Mouse (Mus musculus) stomach, embryonic 14.5 days (tissue): ENCODE measurements around the gene Rap2a. TPM values are rescaled to one million over a fixed set of nuclear protein-coding genes. Genes with fewer than 3 reads are reported as not detected.

Source experiments
- ATAC-seq: fragments of 200-750 bp; cut with Nextera tagmentation; 2 replicates; pipeline ENCODE4 v1.8.0; 2017; ENCODE audit warnings: low read depth, moderate TSS enrichment; ENCODE audit not compliant: insufficient number of reproducible peaks, insufficient read depth, low FRiP score
- H3K27ac ChIP-seq: fragments of 300-500 bp; sonication (generic); 2 replicates; pipeline ENCODE4 v1.5.1; 2014; ENCODE audit warnings: mild to moderate bottlenecking, low read length, moderate library complexity, mixed read lengths
- H3K27me3 ChIP-seq: fragments of 300-500 bp; sonication (generic); 2 replicates; pipeline ENCODE4 v1.6.1; 2014; ENCODE audit warnings: low read length, control low read depth, mixed read lengths; ENCODE audit not compliant: control insufficient read depth, insufficient read depth
- H3K36me3 ChIP-seq: fragments of 300-500 bp; sonication (generic); 2 replicates; pipeline ENCODE4 v1.6.1; 2014; ENCODE audit warnings: mild to moderate bottlenecking, control low read depth, low read length, moderate library complexity, mixed read lengths; ENCODE audit not compliant: control insufficient read depth, insufficient read depth
- H3K4me1 ChIP-seq: fragments of 300-500 bp; sonication (generic); 2 replicates; pipeline ENCODE4 v1.6.1; 2014; ENCODE audit warnings: low read length, control low read depth, mixed read lengths; ENCODE audit not compliant: control insufficient read depth, insufficient read depth
- H3K4me2 ChIP-seq: fragments of 300-500 bp; sonication (generic); replicated peaks from 2 replicates; pipeline ENCODE4 v1.6.1; 2014; ENCODE audit warnings: low read depth, low read length, control low read depth
- H3K4me3 ChIP-seq: fragments of 300-500 bp; sonication (generic); 2 replicates; pipeline ENCODE4 v1.5.1; 2014; ENCODE audit warnings: low read depth, low read length, control low read depth
- H3K9ac ChIP-seq: fragments of 300-500 bp; sonication (generic); replicated peaks from 2 replicates; pipeline ENCODE4 v1.6.1; 2014; ENCODE audit warnings: low read depth, mild to moderate bottlenecking, control low read depth, low read length, moderate library complexity, mixed read lengths
- H3K9me3 ChIP-seq: fragments of 300-500 bp; sonication (generic); 2 replicates; pipeline ENCODE4 v1.6.1; 2016; ENCODE audit warnings: low read depth, low read length, control low read depth; ENCODE audit not compliant: control insufficient read depth
- WGBS: fragments of 180-500 bp; shearing (Covaris S2); extraction: QIAGEN DNeasy Blood & Tissue Kit; methylation state at CpG from one replicate; pipeline ENCODE4 v1.1.7; 2014; 5-methylcytosine and 5-hydroxymethylcytosine counted together
- polyA plus RNA-seq: library from polyadenylated mRNA; unstranded; fragments of >200 nt; fragmentation: Nextera tagmentation; extraction: Ambion mirVana; gene quantifications from 2 replicates; pipeline ENCODE4 v1.2.1, GENCODE M21; 2014

Gene Rap2a
- polyA plus RNA-seq, 1 experiment from 2014 or later, result 11.9 TPM

DNA sequence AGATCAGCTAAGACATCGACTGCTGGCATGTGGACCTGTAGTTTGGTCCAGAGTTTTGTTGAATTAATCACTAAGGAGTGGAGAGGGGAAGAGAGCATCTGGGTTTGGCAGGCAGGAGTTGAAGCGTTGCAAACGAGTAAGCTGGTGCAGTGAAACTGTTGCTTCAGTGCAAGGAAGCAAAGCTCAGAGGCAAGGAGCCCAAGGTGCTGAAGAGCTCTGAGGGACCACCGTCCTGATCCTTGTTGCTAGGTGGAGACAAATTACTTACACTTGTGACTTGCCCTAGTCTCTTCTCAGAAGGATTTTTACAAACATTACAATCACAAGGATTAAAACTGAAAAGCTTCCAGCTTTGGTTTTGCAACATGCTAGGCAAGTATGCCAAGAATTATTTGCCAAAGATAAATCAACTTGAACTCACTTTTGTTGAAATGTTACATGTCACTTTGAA, 36.6 kb downstream of the Rap2a start:
- H3K27me3 ChIP-seq, result no peaks in the 10 kb centered on the region
- WGBS, result 34% methylated on average over 4 of the region's 4 CpGs
- ATAC-seq, result no peak

DNA sequence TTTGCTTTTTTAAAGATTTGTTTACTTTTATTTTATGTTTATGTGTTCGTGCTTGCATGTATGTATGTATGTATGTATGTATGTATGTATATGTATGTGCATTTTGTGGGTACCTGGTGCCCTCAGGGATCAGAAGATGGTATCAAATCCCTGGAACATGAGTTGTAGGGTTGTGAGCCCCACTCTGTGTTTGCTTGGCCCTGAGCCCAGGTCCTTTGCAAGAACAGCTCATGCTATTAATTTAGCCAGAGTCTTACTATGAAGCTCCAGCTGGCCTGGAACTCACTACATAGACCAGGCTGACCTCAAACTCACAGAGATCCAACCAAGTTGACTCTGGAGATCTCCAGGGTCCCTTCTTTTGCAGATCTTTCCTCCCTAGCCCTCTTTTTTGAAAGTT, 37.1 kb downstream of the Rap2a start:
- H3K4me3 ChIP-seq, result no peak overlapping the region
- H3K27me3 ChIP-seq, result no peaks in the 10 kb centered on the region
- no peak for ATAC-seq
- H3K27ac ChIP-seq, result no peak overlapping the region
- H3K4me1 ChIP-seq, result no peaks in the 10 kb centered on the region
- H3K36me3 ChIP-seq, result no peaks in the 10 kb centered on the region
- no peak overlapping the region for H3K9ac ChIP-seq
- no peaks in the 10 kb centered on the region for H3K9me3 ChIP-seq
- WGBS, result 67% methylated on average over 1 of the region's 1 CpGs
- H3K4me2 ChIP-seq, result no peak overlapping the region

More for the DNA sequence above, 36.6 kb downstream of the Rap2a start:
- Histone ChIP-seq H3K36me3 (no peaks in the 10 kb centered on the region), H3K27ac (no peak overlapping the region), H3K9ac (no peak overlapping the region), H3K4me1 (no peaks in the 10 kb centered on the region), H3K4me3 (no peak overlapping the region), H3K9me3 (no peaks in the 10 kb centered on the region), H3K4me2 (no peak overlapping the region)

DNA sequence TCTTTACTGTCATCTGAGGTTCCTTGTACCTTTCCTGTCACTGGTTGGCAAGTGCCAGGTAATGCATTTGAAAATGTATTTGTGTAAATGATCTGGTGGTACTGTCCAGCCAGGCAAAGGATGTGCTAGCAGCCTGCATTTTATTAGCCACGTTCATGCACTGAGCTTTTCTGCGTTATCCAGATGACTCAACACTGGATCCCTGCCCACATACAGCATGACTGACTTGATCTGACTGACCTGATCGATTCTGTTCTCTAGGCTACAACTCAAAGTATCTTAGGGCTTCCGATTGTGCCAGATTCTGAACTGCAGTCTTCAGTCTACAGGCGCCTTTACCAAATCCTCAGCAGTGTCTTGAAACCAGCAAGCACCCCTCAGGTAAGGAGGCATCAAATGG, 40.5 kb downstream of the Rap2a start:
- no peak overlapping the region for H3K27ac ChIP-seq

DNA sequence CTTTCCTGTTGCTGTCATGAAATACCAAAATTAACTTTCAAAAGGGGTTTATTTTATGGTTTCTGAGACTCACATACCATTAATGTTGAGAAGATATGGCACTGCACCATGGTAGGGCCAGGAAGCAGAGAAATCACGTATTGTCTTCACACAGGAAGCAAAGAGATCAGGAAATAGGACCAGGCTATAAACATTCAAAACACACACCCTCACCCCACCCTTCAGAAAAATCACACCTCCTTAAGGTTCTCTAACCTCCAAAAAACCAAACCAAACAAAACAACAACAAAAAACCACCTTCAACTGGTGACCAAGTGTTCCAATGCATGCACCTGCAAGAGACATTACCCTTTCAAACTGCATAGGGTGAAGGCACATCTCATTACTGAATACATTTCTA, 41.7 kb downstream of the Rap2a start:
- H3K4me1 ChIP-seq, result no peaks in the 10 kb centered on the region
- H3K27ac ChIP-seq, result no peak overlapping the region
- no peaks in the 10 kb centered on the region for H3K27me3 ChIP-seq
- no peak overlapping the region for H3K9ac ChIP-seq
- H3K36me3 ChIP-seq, result no peaks in the 10 kb centered on the region
- H3K9me3 ChIP-seq, result no peaks in the 10 kb centered on the region
- 72% methylated on average over 1 of the region's 1 CpGs for WGBS
- ATAC-seq, result no peak
- H3K4me3 ChIP-seq, result no peak overlapping the region
- no peak overlapping the region for H3K4me2 ChIP-seq

More for the DNA sequence above, 40.5 kb downstream of the Rap2a start:
- H3K4me1 ChIP-seq, result no peaks in the 10 kb centered on the region
- no peaks in the 10 kb centered on the region for H3K27me3 ChIP-seq
- H3K9ac ChIP-seq, result no peak overlapping the region
- H3K36me3 ChIP-seq, result no peaks in the 10 kb centered on the region
- ATAC-seq, result no peak
- no peaks in the 10 kb centered on the region for H3K9me3 ChIP-seq
- H3K4me3 ChIP-seq, result no peak overlapping the region
- WGBS, result 87% methylated on average over 5 of the region's 5 CpGs
- no peak overlapping the region for H3K4me2 ChIP-seq

DNA sequence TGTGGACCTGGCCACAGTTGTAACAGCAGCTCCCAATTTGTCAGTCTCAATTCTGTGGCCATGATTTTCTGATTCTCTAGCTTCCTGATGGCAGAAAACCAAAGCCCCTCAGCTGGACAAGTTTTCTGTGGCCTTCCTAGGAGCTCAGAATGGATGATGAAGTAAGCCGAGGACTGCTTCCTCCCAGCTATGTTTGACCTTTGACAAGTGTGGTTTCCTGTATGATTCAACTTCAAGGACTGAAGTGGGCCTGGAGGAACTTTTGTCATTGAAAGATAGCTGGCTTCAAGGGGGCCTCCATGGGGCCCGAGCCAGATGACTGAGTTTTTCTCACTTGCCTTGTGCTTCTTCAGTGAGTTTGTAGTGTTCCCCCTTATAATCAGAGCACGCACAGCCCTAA, 42.6 kb downstream of the Rap2a start:
- 56% methylated on average over 3 of the region's 3 CpGs for WGBS
- no peak overlapping the region for H3K4me2 ChIP-seq
- H3K9me3 ChIP-seq, result no peaks in the 10 kb centered on the region
- ATAC-seq, result no peak
- H3K27ac ChIP-seq, result no peak overlapping the region
- no peaks in the 10 kb centered on the region for H3K27me3 ChIP-seq
- H3K9ac ChIP-seq, result no peak overlapping the region
- no peak overlapping the region for H3K4me3 ChIP-seq
- no peaks in the 10 kb centered on the region for H3K4me1 ChIP-seq
- H3K36me3 ChIP-seq, result no peaks in the 10 kb centered on the region

DNA sequence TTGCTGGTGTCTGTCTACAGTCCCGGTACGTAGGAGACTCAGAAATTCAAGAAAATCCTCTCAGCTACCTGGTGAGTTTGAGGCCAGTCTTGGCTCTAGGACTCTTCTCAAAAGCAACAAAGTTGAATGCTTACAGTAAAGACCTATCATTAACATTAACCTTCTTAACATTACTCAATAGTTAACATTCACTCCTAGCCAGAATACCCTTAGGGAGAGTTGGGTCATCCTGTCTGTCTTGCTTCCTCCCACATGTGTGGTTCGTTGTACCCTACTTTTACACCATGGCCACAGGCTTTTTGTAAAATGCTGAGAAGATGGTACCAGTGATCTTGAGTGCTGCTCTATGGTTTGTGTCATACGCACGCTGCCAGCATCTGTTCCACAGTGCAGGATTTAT, 45.1 kb downstream of the Rap2a start:
- no peak for ATAC-seq
- Histone ChIP-seq H3K27me3 (no peaks in the 10 kb centered on the region), H3K4me3 (no peak overlapping the region), H3K9me3 (no peaks in the 10 kb centered on the region), H3K4me1 (no peaks in the 10 kb centered on the region), H3K27ac (no peak overlapping the region), H3K9ac (no peak overlapping the region), H3K4me2 (no peak overlapping the region), H3K36me3 (no peaks in the 10 kb centered on the region)
- WGBS, result 93% methylated on average over 5 of the region's 5 CpGs

DNA sequence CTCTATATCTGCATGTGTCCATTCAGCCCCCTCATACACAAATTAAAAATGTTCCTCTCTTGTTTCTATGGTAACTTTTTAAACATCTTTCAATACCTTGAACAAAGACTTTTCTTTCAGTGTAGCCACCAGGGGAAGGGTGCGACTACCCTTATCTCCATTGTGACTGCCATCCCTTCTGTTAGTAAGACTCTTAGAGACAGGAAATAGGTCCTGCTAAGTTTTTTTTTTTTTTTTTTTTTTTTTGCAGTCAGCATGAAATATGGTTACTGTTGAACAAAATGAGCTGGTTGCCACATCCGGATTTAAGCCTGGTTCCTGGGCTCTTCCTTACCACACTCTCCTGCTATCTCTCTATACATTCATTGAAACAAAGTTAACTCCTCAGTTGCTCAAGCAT, 47.4 kb downstream of the Rap2a start:
- Histone ChIP-seq H3K27ac (no peak overlapping the region), H3K36me3 (no peaks in the 10 kb centered on the region), H3K4me1 (no peaks in the 10 kb centered on the region), H3K9me3 (no peaks in the 10 kb centered on the region), H3K9ac (no peak overlapping the region), H3K27me3 (no peaks in the 10 kb centered on the region), H3K4me2 (no peak overlapping the region), H3K4me3 (no peak overlapping the region)
- 65% methylated on average over 2 of the region's 2 CpGs for WGBS
- ATAC-seq, result no peak

DNA sequence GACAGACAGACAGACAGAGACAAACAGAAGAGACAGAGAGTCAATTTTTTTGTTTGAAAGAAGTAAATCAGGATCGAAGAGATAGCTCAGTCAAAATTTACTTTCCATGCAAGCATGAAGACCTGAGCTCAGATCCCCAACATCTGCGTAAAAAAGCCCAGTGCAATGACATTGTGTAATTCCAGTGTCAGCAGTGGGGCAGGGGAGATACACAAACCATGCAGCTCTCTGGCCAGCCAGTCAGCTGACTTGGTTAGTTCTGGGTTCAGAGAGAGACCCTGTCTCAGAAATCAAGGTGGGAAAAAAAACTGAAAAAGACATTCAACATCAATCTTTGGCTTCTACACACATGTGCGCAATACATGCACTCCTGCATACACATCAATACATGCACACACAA, 55.1 kb downstream of the Rap2a start:
- Histone ChIP-seq H3K27me3 (no peaks in the 10 kb centered on the region), H3K9me3 (no peaks in the 10 kb centered on the region), H3K27ac (no peak overlapping the region), H3K36me3 (no peaks in the 10 kb centered on the region), H3K4me2 (no peak overlapping the region), H3K4me1 (0 out of 2 replicates have a peak, but pooled peaks cover 3% of the 10 kb centered on the region), H3K9ac (no peak overlapping the region), H3K4me3 (no peak overlapping the region)
- ATAC-seq, result no peak
- WGBS, result 90% methylated on average over 3 of the region's 3 CpGs

DNA sequence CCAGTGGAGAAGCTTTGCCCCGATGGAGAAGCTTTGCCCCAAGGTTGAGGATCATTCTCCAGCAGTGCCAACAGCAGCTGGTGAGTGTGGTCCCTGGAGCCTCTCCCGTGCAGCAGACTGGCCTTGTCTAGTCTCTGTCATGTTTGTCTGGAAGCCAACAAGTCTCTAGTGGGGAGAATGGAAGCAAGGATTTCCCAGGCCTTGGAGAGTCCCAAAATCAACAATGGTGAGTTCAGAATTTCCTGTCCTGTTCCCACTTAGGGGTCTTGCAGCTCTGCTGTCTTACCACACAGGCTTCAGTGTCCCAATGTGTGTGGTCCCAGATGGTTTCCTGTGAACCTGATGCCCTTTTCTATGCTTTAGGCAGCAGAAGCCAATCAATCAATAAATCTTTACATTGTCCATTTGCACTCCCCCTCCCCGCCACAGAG, 56.6 kb downstream of the Rap2a start:
- ATAC-seq, result no peak; the same call in 1 of the 2 replicates
- no peak overlapping the region for H3K4me3 ChIP-seq
- H3K9me3 ChIP-seq, result no peaks in the 10 kb centered on the region
- peak overlapping the region; percentile 34; the same call in 1 of the 2 replicates for H3K27ac ChIP-seq
- no peak overlapping the region for H3K4me2 ChIP-seq
- H3K36me3 ChIP-seq, result no peaks in the 10 kb centered on the region
- WGBS, result 34% methylated on average over 3 of the region's 3 CpGs
- 0 out of 2 replicates have a peak, but pooled peaks cover 3% of the 10 kb centered on the region for H3K4me1 ChIP-seq
- H3K27me3 ChIP-seq, result no peaks in the 10 kb centered on the region
- no peak overlapping the region for H3K9ac ChIP-seq
